Comparison of ENCODE assay signal across 15 mouse cellular contexts in the genomic region with DNA sequence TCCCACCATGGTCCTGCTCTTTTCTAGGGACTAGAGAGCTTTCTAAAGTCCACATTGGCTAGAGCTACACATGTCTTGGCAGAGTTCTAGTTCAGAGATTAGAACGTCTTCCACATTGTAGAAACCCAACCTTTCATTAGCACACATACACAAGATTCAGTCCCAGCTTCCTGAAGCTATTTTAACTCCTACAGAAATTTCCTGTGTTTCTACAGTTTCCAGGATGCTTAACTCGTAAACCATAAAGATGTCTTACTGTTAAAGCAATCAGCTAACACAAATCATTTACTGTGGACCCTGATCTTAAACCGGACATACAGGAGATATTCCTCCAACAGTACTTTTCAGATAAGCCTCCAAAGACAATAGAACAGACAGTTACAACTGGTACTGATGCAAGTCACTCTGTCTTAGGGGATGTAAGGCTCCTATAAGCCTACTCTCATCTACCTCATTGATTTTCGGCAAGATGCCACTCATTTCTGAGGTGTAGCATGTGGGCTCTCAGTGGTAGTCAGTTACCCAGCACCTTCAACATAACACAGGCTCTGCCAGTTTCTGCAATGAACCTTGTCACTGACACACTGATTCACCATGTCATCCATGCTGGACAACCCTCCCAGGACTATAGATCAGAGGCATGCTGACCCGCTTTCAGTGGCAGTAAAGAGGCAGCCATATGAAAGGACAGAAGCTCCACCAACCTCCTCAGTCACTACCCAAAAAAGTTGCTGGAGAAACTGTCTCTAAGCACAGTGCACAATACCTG. TPM values are rescaled to one million over a fixed set of nuclear protein-coding genes. Genes with fewer than 3 reads are reported as not detected.
DNase-seq lines count a peak whose midpoint lies in the region; ATAC-seq and TF ChIP-seq lines count a peak whose summit lies in the region.
"Had no signal": no experiment of that assay in that cellular context is flagged by ENCODE, and none has a peak within 500 bp of the region (broad histone marks: within the 10 kb centered on the region; RNA-seq: fewer than 3 reads in every experiment).

No protein-coding gene starts in this region.

- no peak for TF ChIP-seq EP300 in heart, adult 2 months (IDR thresholded peaks at IDR 0.05; ENCODE audit: insufficient read depth, low read depth, low read length)
- no peak for TF ChIP-seq EP300 in stomach, postnatal 0 days (optimal IDR thresholded peaks at IDR 0.05)

- no peaks in the 10 kb centered on the region for H3K79me2 ChIP-seq in heart, adult 2 months (replicated peaks; ENCODE audit: control insufficient read depth, insufficient read depth, low read length)

- peaks cover 43% of the 10 kb centered on the region for H3K4me1 ChIP-seq in heart, adult 2 months (ENCODE audit: control insufficient read depth, insufficient read depth, low read length)
- peaks cover 54% of the 10 kb centered on the region for H3K4me1 ChIP-seq in kidney, embryonic 15.5 days
- H3K4me1 ChIP-seq in stomach, embryonic 15.5 days, result peaks cover 37% of the 10 kb centered on the region
- H3K4me1 ChIP-seq in stomach, postnatal 0 days (replicated peaks; ENCODE audit: control insufficient read depth, insufficient read depth), result no peaks in the 10 kb centered on the region
- H3K4me1 ChIP-seq in midbrain, embryonic 15.5 days, result no peaks in the 10 kb centered on the region
- H3K4me1 ChIP-seq: midbrain, embryonic 10.5 days had no signal

- no peak for TF ChIP-seq CTCF in heart, adult 2 months (IDR thresholded peaks at IDR 0.05)
- TF ChIP-seq CTCF in stomach, postnatal 0 days (IDR thresholded peaks at IDR 0.05; ENCODE audit: low read depth), result no peak

- no peak overlapping the region for H3K4me3 ChIP-seq in heart, adult 2 months
- no peak overlapping the region for H3K4me3 ChIP-seq in kidney, embryonic 15.5 days (replicated peaks)
- H3K4me3 ChIP-seq in stomach, embryonic 15.5 days (replicated peaks), result no peak overlapping the region
- H3K4me3 ChIP-seq in stomach, postnatal 0 days (ENCODE audit: low read depth, low read length), result no peak overlapping the region
- H3K4me3 ChIP-seq in midbrain, embryonic 15.5 days, result no peak overlapping the region
- H3K4me3 ChIP-seq: hindbrain, embryonic 12.5 days; limb, embryonic 12.5 days; midbrain, embryonic 10.5 days had no signal

- ATAC-seq in kidney, embryonic 15.5 days (replicated peaks; ENCODE audit: low FRiP score), result no peak
- ATAC-seq in stomach, embryonic 15.5 days (ENCODE audit: insufficient read depth, low FRiP score, low read depth), result no peak
- no peak for ATAC-seq in stomach, postnatal 0 days (ENCODE audit: low FRiP score, low TSS enrichment)
- ATAC-seq in midbrain, embryonic 15.5 days (replicated peaks), result no peak
- ATAC-seq: forebrain, postnatal 0 days had no signal

- no peak overlapping the region for H3K9ac ChIP-seq in heart, adult 2 months (ENCODE audit: low read depth, low read length)
- no peak overlapping the region for H3K9ac ChIP-seq in kidney, embryonic 15.5 days
- H3K9ac ChIP-seq in stomach, embryonic 15.5 days, result no peak overlapping the region
- H3K9ac ChIP-seq in stomach, postnatal 0 days (ENCODE audit: low read length), result no peak overlapping the region
- no peak overlapping the region for H3K9ac ChIP-seq in midbrain, embryonic 15.5 days
- H3K9ac ChIP-seq: forebrain, postnatal 0 days; hindbrain, embryonic 12.5 days; limb, embryonic 12.5 days had no signal

- H3K9me3 ChIP-seq in kidney, embryonic 15.5 days (replicated peaks), result no peaks in the 10 kb centered on the region
- no peaks in the 10 kb centered on the region for H3K9me3 ChIP-seq in stomach, embryonic 15.5 days
- no peaks in the 10 kb centered on the region for H3K9me3 ChIP-seq in stomach, postnatal 0 days (ENCODE audit: control insufficient read depth, low read length)
- no peaks in the 10 kb centered on the region for H3K9me3 ChIP-seq in midbrain, embryonic 15.5 days
- H3K9me3 ChIP-seq: G1E; hindbrain, embryonic 12.5 days; limb, embryonic 12.5 days; midbrain, embryonic 10.5 days had no signal

- H3K27ac ChIP-seq in heart, adult 2 months, result peak overlapping the region; percentile 75
- peak overlapping the region; percentile 92 for H3K27ac ChIP-seq in kidney, embryonic 15.5 days
- H3K27ac ChIP-seq in stomach, embryonic 15.5 days, result peak overlapping the region; percentile 45
- H3K27ac ChIP-seq in stomach, postnatal 0 days (replicated peaks), result no peak overlapping the region
- no peak overlapping the region for H3K27ac ChIP-seq in midbrain, embryonic 15.5 days
- H3K27ac ChIP-seq: midbrain, embryonic 10.5 days had no signal

- intact Hi-C loops in heart, adult 2 months (cut with DNase I), result no loop called here
- intact Hi-C loops in heart, postnatal 25 days (cut with DNase I), result no loop called here

- DNase-seq in heart, adult 2 months, result no peak
- DNase-seq in heart, postnatal 25 days (ENCODE audit: low spot score), result no peak
- no peak for DNase-seq in kidney, adult 18-20 months
- DNase-seq in stomach, postnatal 0 days (ENCODE audit: low spot score), result no peak
- DNase-seq: forebrain, postnatal 0 days; right cerebral cortex, postnatal 4 days; thymus, adult 2 months had no signal

- no peak overlapping the region for H3K4me2 ChIP-seq in kidney, embryonic 15.5 days
- no peak overlapping the region for H3K4me2 ChIP-seq in stomach, embryonic 15.5 days
- H3K4me2 ChIP-seq in stomach, postnatal 0 days (replicated peaks; ENCODE audit: low read depth), result no peak overlapping the region
- no peak overlapping the region for H3K4me2 ChIP-seq in midbrain, embryonic 15.5 days
- H3K4me2 ChIP-seq: hindbrain, embryonic 12.5 days; limb, embryonic 12.5 days had no signal

- no peaks in the 10 kb centered on the region for H3K27me3 ChIP-seq in heart, adult 2 months (ENCODE audit: control insufficient read depth, insufficient read depth, low read length)
- no peaks in the 10 kb centered on the region for H3K27me3 ChIP-seq in kidney, embryonic 15.5 days
- H3K27me3 ChIP-seq in stomach, embryonic 15.5 days (replicated peaks), result no peaks in the 10 kb centered on the region
- H3K27me3 ChIP-seq in stomach, postnatal 0 days (ENCODE audit: control insufficient read depth, insufficient read depth, low read length), result no peaks in the 10 kb centered on the region
- H3K27me3 ChIP-seq in midbrain, embryonic 15.5 days (replicated peaks), result no peaks in the 10 kb centered on the region
- H3K27me3 ChIP-seq: hindbrain, embryonic 12.5 days; limb, embryonic 12.5 days had no signal

- WGBS in heart, adult 2 months, result 41% methylated on average over 5 of the region's 5 CpGs
- WGBS in kidney, embryonic 15.5 days, result 66% methylated on average over 5 of the region's 5 CpGs
- 74% methylated on average over 5 of the region's 5 CpGs for WGBS in stomach, embryonic 15.5 days
- 69% methylated on average over 5 of the region's 5 CpGs for WGBS in stomach, postnatal 0 days
- 89% methylated on average over 5 of the region's 5 CpGs for WGBS in midbrain, embryonic 15.5 days

- H3K36me3 ChIP-seq in heart, adult 2 months (ENCODE audit: control insufficient read depth, insufficient read depth, low read length), result peaks cover 38% of the 10 kb centered on the region
- peaks cover 76% of the 10 kb centered on the region for H3K36me3 ChIP-seq in kidney, embryonic 15.5 days
- peaks cover 18% of the 10 kb centered on the region for H3K36me3 ChIP-seq in stomach, embryonic 15.5 days
- peaks cover 7% of the 10 kb centered on the region; the same call in 1 of the 2 replicates for H3K36me3 ChIP-seq in stomach, postnatal 0 days (ENCODE audit: control insufficient read depth, insufficient read depth, low read length)
- peaks cover 22% of the 10 kb centered on the region for H3K36me3 ChIP-seq in midbrain, embryonic 15.5 days (replicated peaks)

- TF ChIP-seq POLR2A in heart, adult 2 months (IDR thresholded peaks at IDR 0.05; ENCODE audit: insufficient read depth, low read depth, low read length), result no peak

RNA-seq across cellular contexts. Expression of gene Slc22a1, which starts 45.7 kb away (rescaled TPM):
- 10 to 100 TPM in 1 of 2 experiments, 1 to 10 TPM in 1; 7.9 to 10.8 TPM for total RNA-seq in heart, adult 2 months (2021)
- 2.7 and 9.0 TPM in 2 replicates for polyA plus RNA-seq in heart, adult 2 months (2012; rRNA removed)
- 10 to 100 TPM; 11.3 to 12.8 TPM for total RNA-seq in heart, postnatal 25 days (2021)
- polyA plus RNA-seq in kidney, embryonic 15.5 days (2015; fragmentation: Nextera tagmentation; extraction: Ambion mirVana), result 6.8 and 6.9 TPM in 2 replicates
- 0.17 and 1.1 TPM in 2 replicates for polyA plus RNA-seq in stomach, embryonic 15.5 days (2015; fragmentation: Nextera tagmentation; extraction: Ambion mirVana)
- 7.9 and 10.4 TPM in 2 replicates for polyA plus RNA-seq in stomach, postnatal 0 days (2015; fragmentation: Nextera tagmentation; extraction: Ambion mirVana)
- not detected in 2 replicates for polyA plus RNA-seq in midbrain, embryonic 15.5 days (2015; fragmentation: Nextera tagmentation; extraction: Ambion mirVana)
- total RNA-seq: forebrain, postnatal 0 days; G1E had no signal
- polyA plus RNA-seq: forebrain, postnatal 0 days; hindbrain, embryonic 12.5 days; limb, embryonic 12.5 days; midbrain, embryonic 10.5 days; neural tube, embryonic 14.5 days had no signal

RNA-seq across cellular contexts. Expression of gene Igf2r, which starts 48.2 kb away (rescaled TPM):
- total RNA-seq in heart, adult 2 months (2021), result 100 to 1,000 TPM in 1 of 2 experiments, 10 to 100 TPM in 1; 98.9 to 116 TPM
- polyA plus RNA-seq in heart, adult 2 months (2012; rRNA removed), result 34.0 and 53.7 TPM in 2 replicates
- total RNA-seq in heart, postnatal 25 days (2021), result 100 to 1,000 TPM in 1 of 2 experiments, 10 to 100 TPM in 1; 99.0 to 108 TPM
- 30.1 and 34.6 TPM in 2 replicates for polyA plus RNA-seq in kidney, embryonic 15.5 days (2015; fragmentation: Nextera tagmentation; extraction: Ambion mirVana)
- polyA plus RNA-seq in stomach, embryonic 15.5 days (2015; fragmentation: Nextera tagmentation; extraction: Ambion mirVana), result 35.1 and 36.1 TPM in 2 replicates
- polyA plus RNA-seq in stomach, postnatal 0 days (2015; fragmentation: Nextera tagmentation; extraction: Ambion mirVana), result 9.4 and 9.6 TPM in 2 replicates
- polyA plus RNA-seq in midbrain, embryonic 15.5 days (2015; fragmentation: Nextera tagmentation; extraction: Ambion mirVana), result 10.8 and 11.2 TPM in 2 replicates

Comparison
In these comparisons a context has a peak if more than half of its experiments do, and no peak if none do; other contexts are left out.
1. H3K27ac ChIP-seq: peak in heart, adult 2 months (single experiment), kidney, embryonic 15.5 days (single experiment) and stomach, embryonic 15.5 days (single experiment); none in stomach, postnatal 0 days (single experiment) and midbrain, embryonic 15.5 days (single experiment).